Mouse (Mus musculus): ENCODE results near the gene Trappc6b. TPM values are rescaled to one million over a fixed set of nuclear protein-coding genes. Genes with fewer than 3 reads are reported as not detected.

Trappc6b gene
- total and polyA plus RNA-seq, 3 experiments: 45.9 to 75.3 TPM; not detected in 1

GRCm38 (mm10) chr12:59011275-59011843, 49.9 kb downstream of the Trappc6b start:
- no peaks in the 10 kb centered on the region for H3K9me3 ChIP-seq (replicated peaks; ENCODE audit: insufficient read depth, low read length)
- DNase-seq (ENCODE audit: low read depth, low spot score): no peak
- TF ChIP-seq POLR2A (IDR thresholded peaks at IDR 0.05; ENCODE audit: control insufficient read depth in 1 of 2, insufficient read depth in 1 of 2, low read depth in 1 of 2, low read length in 2 of 2, poor library complexity in 1 of 2) (peak in 1 of 2 experiments; percentile 52; a peak in 1 of 4 replicates), BHLHE40 (IDR thresholded peaks at IDR 0.05; ENCODE audit: borderline replicate concordance, low read depth, low read length) (no peak)
- no peaks in the 10 kb centered on the region for H3K27me3 ChIP-seq (ENCODE audit: control insufficient read depth in 1 of 2, insufficient read depth in 2 of 2, low read length in 2 of 2)
- peak overlapping the region; percentile 72 to 93 for H3K4me3 ChIP-seq (ENCODE audit: control insufficient read depth in 1 of 2, insufficient read depth in 1 of 2, low read depth in 2 of 2, low read length in 2 of 2)
- peak overlapping the region; percentile 67 for H3K9ac ChIP-seq (ENCODE audit: control insufficient read depth, low read depth, low read length, poor library complexity, severe bottlenecking)
- peaks cover 0 to 11% of the 10 kb centered on the region in 2 experiments; a peak in 3 of 4 replicates for H3K36me3 ChIP-seq (ENCODE audit: control insufficient read depth in 1 of 2, insufficient read depth in 2 of 2, low read length in 2 of 2)
- H3K4me1 ChIP-seq (ENCODE audit: control insufficient read depth in 1 of 2, insufficient read depth in 2 of 2, low read length in 2 of 2): peaks cover 3 to 5% of the 10 kb centered on the region in 2 experiments; a peak in 3 of 4 replicates
- H3K27ac ChIP-seq (ENCODE audit: control insufficient read depth, low read depth, low read length): peak overlapping the region; percentile 8; the same call in 1 of the 2 replicates
- H3K79me2 ChIP-seq (ENCODE audit: control insufficient read depth, insufficient read depth, low read length, poor library complexity): peaks cover 8% of the 10 kb centered on the region

GRCm38 (mm10) chr12:59010482-59010881, 50.8 kb downstream of the Trappc6b start:
- Histone ChIP-seq H3K27me3 (ENCODE audit: control insufficient read depth in 1 of 2, insufficient read depth in 2 of 2, low read length in 2 of 2) (no peaks in the 10 kb centered on the region), H3K9me3 (replicated peaks; ENCODE audit: insufficient read depth, low read length) (no peaks in the 10 kb centered on the region), H3K27ac (ENCODE audit: control insufficient read depth, low read depth, low read length) (no peak overlapping the region), H3K79me2 (ENCODE audit: control insufficient read depth, insufficient read depth, low read length, poor library complexity) (peaks cover 8% of the 10 kb centered on the region), H3K4me1 (ENCODE audit: control insufficient read depth in 1 of 2, insufficient read depth in 2 of 2, low read length in 2 of 2) (peaks cover 3 to 5% of the 10 kb centered on the region in 2 experiments; a peak in 3 of 4 replicates), H3K4me3 (ENCODE audit: control insufficient read depth in 1 of 2, insufficient read depth in 1 of 2, low read depth in 2 of 2, low read length in 2 of 2) (no peak overlapping the region), H3K36me3 (ENCODE audit: control insufficient read depth in 1 of 2, insufficient read depth in 2 of 2, low read length in 2 of 2) (peaks cover 0 to 11% of the 10 kb centered on the region in 2 experiments; a peak in 3 of 4 replicates), H3K9ac (ENCODE audit: control insufficient read depth, low read depth, low read length, poor library complexity, severe bottlenecking) (no peak overlapping the region)
- no peak for TF ChIP-seq CHD1 (IDR thresholded peaks at IDR 0.05; ENCODE audit: low read depth, low read length)
- TF ChIP-seq CTCF (IDR thresholded peaks at IDR 0.05 in 2 of 3, conservative IDR thresholded peaks at IDR 0.05 in 1 of 3; ENCODE audit: control insufficient read depth in 1 of 3, insufficient read depth in 1 of 3, low read depth in 2 of 3, low read length in 3 of 3, poor library complexity in 1 of 3, severe bottlenecking in 1 of 3): peak in 1 of 3 experiments; percentile 13; a peak in 1 of 6 replicates
- TF ChIP-seq E2F4 (IDR thresholded peaks at IDR 0.05; ENCODE audit: borderline replicate concordance, low read depth, low read length): no peak
- TF ChIP-seq ELF1 (IDR thresholded peaks at IDR 0.05; ENCODE audit: low read depth, low read length): no peak
- TF ChIP-seq ZNF384 (IDR thresholded peaks at IDR 0.05; ENCODE audit: low read depth, low read length): no peak
- DNase-seq (ENCODE audit: low read depth, low spot score): peak; percentile 60

Other genes starting within 250 kb of the Trappc6b start
- gene Sec23a, start 49.5 kb downstream of the Trappc6b start, total RNA-seq (2012; rRNA removed): 16.1 and 16.4 TPM in 2 replicates
- gene Sec23a, start 49.5 kb downstream of the Trappc6b start, polyA plus RNA-seq (2012; ENCODE audit: insufficient read depth in 1 of 2, insufficient read length in 2 of 2, low read depth in 1 of 2, low replicate concordance in 2 of 2, missing spikeins in 1 of 2): 10 to 100 TPM; 16.7 to 98.2 TPM
- 17.7 and 18.4 TPM in 2 replicates for gene Gemin2, start 48.1 kb downstream of the Trappc6b start, total RNA-seq (2012; rRNA removed)
- gene Gemin2, start 48.1 kb downstream of the Trappc6b start, polyA plus RNA-seq (2012; ENCODE audit: insufficient read depth in 1 of 2, insufficient read length in 2 of 2, low read depth in 1 of 2, low replicate concordance in 2 of 2, missing spikeins in 1 of 2): 10 to 100 TPM in 1 of 2 experiments, not detected in 1; 19.5 TPM
- gene Pnn, start 5.4 kb upstream of the Trappc6b start, total RNA-seq (2012; rRNA removed): 36.7 and 38.4 TPM in 2 replicates
- 100 to 1,000 TPM; 132 to 216 TPM for gene Pnn, start 5.4 kb upstream of the Trappc6b start, polyA plus RNA-seq (2012; ENCODE audit: insufficient read depth in 1 of 2, insufficient read length in 2 of 2, low read depth in 1 of 2, low replicate concordance in 2 of 2, missing spikeins in 1 of 2)
- gene Mia2, start 34.3 kb upstream of the Trappc6b start, total RNA-seq (2012; rRNA removed): 103 and 134 TPM in 2 replicates
- 100 to 1,000 TPM in 1 of 2 experiments, not detected in 1; 175 TPM for gene Mia2, start 34.3 kb upstream of the Trappc6b start, polyA plus RNA-seq (2012; ENCODE audit: insufficient read depth in 1 of 2, insufficient read length in 2 of 2, low read depth in 1 of 2, low replicate concordance in 2 of 2, missing spikeins in 1 of 2)
- 35.3 and 40.0 TPM in 2 replicates for gene Fbxo33, start 158.3 kb upstream of the Trappc6b start, total RNA-seq (2012; rRNA removed)
- gene Fbxo33, start 158.3 kb upstream of the Trappc6b start, polyA plus RNA-seq (2012; ENCODE audit: insufficient read depth in 1 of 2, insufficient read length in 2 of 2, low read depth in 1 of 2, low replicate concordance in 2 of 2, missing spikeins in 1 of 2): 10 to 100 TPM in 1 of 2 experiments, not detected in 1; 20.8 TPM